Mouse (Mus musculus) ES-Bruce4 (cell line): ENCODE results near the gene Gjb2. TPM values are rescaled to one million over a fixed set of nuclear protein-coding genes. Genes with fewer than 3 reads are reported as not detected.
A peak's percentile ranks its signal among the peaks of the same experiment; 100 is the strongest.

Experiments
- H3K27ac ChIP-seq: 2 replicates; pipeline ENCODE4 v1.5.1; 2012; ENCODE audit warnings: low read length, inconsistent platforms; ENCODE audit not compliant: insufficient read depth
- H3K27me3 ChIP-seq: 2 replicates; pipeline ENCODE4 v1.6.1; 2012; ENCODE audit warnings: mild to moderate bottlenecking, low read length, inconsistent platforms; ENCODE audit not compliant: control insufficient read depth, poor library complexity, insufficient read depth, severe bottlenecking
- H3K36me3 ChIP-seq: 2 replicates; pipeline ENCODE4 v1.6.1; 2012; ENCODE audit warnings: inconsistent platforms, mild to moderate bottlenecking, low read length, moderate library complexity; ENCODE audit not compliant: control insufficient read depth, poor library complexity, insufficient read depth, severe bottlenecking
- H3K4me1 ChIP-seq: one replicate; pipeline ENCODE4 v1.8.1; 2011; ENCODE audit warnings: low read length; ENCODE audit not compliant: control insufficient read depth, insufficient read depth
- H3K4me3 ChIP-seq: 2 replicates; pipeline ENCODE4 v1.5.1; 2011; ENCODE audit warnings: low read depth, mild to moderate bottlenecking, low read length
- H3K9ac ChIP-seq: 2 replicates; pipeline ENCODE4 v1.6.1; 2012; ENCODE audit warnings: low read depth, mild to moderate bottlenecking, inconsistent platforms; ENCODE audit not compliant: poor library complexity, severe bottlenecking
- H3K9me3 ChIP-seq: replicated peaks from 2 replicates; pipeline ENCODE4 v1.6.1; 2012; ENCODE audit warnings: mild to moderate bottlenecking, low read length, inconsistent platforms; ENCODE audit not compliant: control insufficient read depth, poor library complexity, insufficient read depth, severe bottlenecking
- CTCF ChIP-seq: IDR thresholded peaks from one replicate; pipeline ENCODE4 v1.8.1; 2011; ENCODE audit warnings: low read depth, low read length
- EP300 ChIP-seq: IDR thresholded peaks from 2 replicates; pipeline ENCODE4 v1.6.1; 2011; ENCODE audit warnings: low read depth, low read length; ENCODE audit not compliant: insufficient read depth
- POLR2A ChIP-seq: IDR thresholded peaks from one replicate; pipeline ENCODE4 v1.8.1; 2011; ENCODE audit warnings: low read length; ENCODE audit not compliant: insufficient read depth
- polyA plus RNA-seq: library from polyadenylated mRNA; stranded (reverse); fragments of >200 nt; gene quantifications from 2 replicates; pipeline ENCODE4 v1.2.4, GENCODE M21; 2011; ENCODE audit warnings: low read depth; ENCODE audit not compliant: missing spikeins, insufficient read depth, insufficient read length

Gjb2 gene
- polyA plus RNA-seq, 1 experiment: 4.5 TPM

- no peak overlapping the region for H3K27ac ChIP-seq
- peak overlapping the region; percentile 39 for H3K9ac ChIP-seq
- TF ChIP-seq EP300 (no peak), POLR2A (no peak), CTCF (no peak)
- peaks cover 9% of the 10 kb centered on the region; the same call in 1 of the 2 replicates for H3K27me3 ChIP-seq
- peak overlapping the region; percentile 61 for H3K4me3 ChIP-seq
- no peaks in the 10 kb centered on the region for H3K9me3 ChIP-seq
- H3K4me1 ChIP-seq: no peaks in the 10 kb centered on the region
- no peaks in the 10 kb centered on the region for H3K36me3 ChIP-seq
Measured at GRCm38 (mm10) chr14:57103711-57104105, 794 bp downstream of the Gjb2 start.

GRCm38 (mm10) chr14:57103121-57103520 is 1.4 kb downstream of the Gjb2 start:
- TF ChIP-seq POLR2A: no peak
- no peak for TF ChIP-seq EP300
- no peak for TF ChIP-seq CTCF
- Histone ChIP-seq H3K4me1 (no peaks in the 10 kb centered on the region), H3K27me3 (peaks cover 9% of the 10 kb centered on the region; the same call in 1 of the 2 replicates), H3K36me3 (no peaks in the 10 kb centered on the region), H3K27ac (no peak overlapping the region), H3K9me3 (no peaks in the 10 kb centered on the region), H3K4me3 (no peak overlapping the region), H3K9ac (no peak overlapping the region)

- no peaks in the 10 kb centered on the region for H3K9me3 ChIP-seq
- TF ChIP-seq POLR2A: no peak
- TF ChIP-seq CTCF: no peak
- no peak for TF ChIP-seq EP300
- no peak overlapping the region for H3K27ac ChIP-seq
- no peak overlapping the region for H3K9ac ChIP-seq
- H3K4me3 ChIP-seq: no peak overlapping the region
- H3K27me3 ChIP-seq: peaks cover 9% of the 10 kb centered on the region; the same call in 1 of the 2 replicates
- no peaks in the 10 kb centered on the region for H3K4me1 ChIP-seq
- H3K36me3 ChIP-seq: no peaks in the 10 kb centered on the region
Measured at GRCm38 (mm10) chr14:57101623-57102022, 2.9 kb downstream of the Gjb2 start.

GRCm38 (mm10) chr14:57095855-57096254 is 8.6 kb downstream of the Gjb2 start:
- Histone ChIP-seq H3K4me3 (no peak overlapping the region), H3K36me3 (no peaks in the 10 kb centered on the region), H3K4me1 (no peaks in the 10 kb centered on the region), H3K27ac (no peak overlapping the region), H3K9ac (no peak overlapping the region), H3K9me3 (no peaks in the 10 kb centered on the region), H3K27me3 (no peaks in the 10 kb centered on the region)
- TF ChIP-seq CTCF: no peak
- TF ChIP-seq EP300: no peak
- TF ChIP-seq POLR2A: no peak

- Histone ChIP-seq H3K27ac (no peak overlapping the region), H3K27me3 (no peaks in the 10 kb centered on the region), H3K4me1 (no peaks in the 10 kb centered on the region), H3K36me3 (no peaks in the 10 kb centered on the region), H3K9ac (no peak overlapping the region), H3K9me3 (no peaks in the 10 kb centered on the region), H3K4me3 (no peak overlapping the region)
- TF ChIP-seq POLR2A (no peak), EP300 (no peak), CTCF (peak; percentile 72)
Measured at GRCm38 (mm10) chr14:57093029-57093428, 11.5 kb downstream of the Gjb2 start.

- H3K4me3 ChIP-seq: no peak overlapping the region
- H3K9me3 ChIP-seq: no peaks in the 10 kb centered on the region
- no peak overlapping the region for H3K27ac ChIP-seq
- no peak overlapping the region for H3K9ac ChIP-seq
- no peaks in the 10 kb centered on the region for H3K27me3 ChIP-seq
- TF ChIP-seq POLR2A (no peak), CTCF (no peak)
- no peaks in the 10 kb centered on the region for H3K4me1 ChIP-seq
- H3K36me3 ChIP-seq: no peaks in the 10 kb centered on the region
Measured at GRCm38 (mm10) chr14:57090001-57090400, 14.5 kb downstream of the Gjb2 start.
